Mouse (Mus musculus): ENCODE measurements at regions not wholly inside any gene's neighbourhood (a gene's known extent, or its start where the extent isn't known, plus 50 kb on each side); places are given as distances from the start of the nearest gene placed in this dataset.

DNA sequence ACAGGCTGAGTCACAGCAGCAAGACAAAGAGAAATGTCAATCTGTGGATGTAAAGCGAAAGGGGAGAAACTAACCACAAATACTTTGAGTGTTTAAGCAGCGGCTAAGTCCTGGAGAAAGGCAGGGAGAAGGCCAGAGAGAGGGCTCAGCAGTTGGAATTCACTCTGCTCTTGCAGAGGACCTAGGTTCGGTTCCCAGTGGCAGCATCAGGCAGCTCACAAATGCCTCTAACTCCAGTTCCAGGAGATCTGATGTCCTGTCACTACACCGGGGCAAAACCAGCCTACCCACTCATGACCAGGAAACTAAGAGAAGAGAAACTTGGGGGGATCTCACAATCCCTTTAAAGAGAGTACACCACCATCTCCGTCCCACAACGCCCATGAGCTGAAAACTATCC is 188.2 kb downstream of the 3100002H09Rik start:
- no peak for TF ChIP-seq CTCF (IDR thresholded peaks at IDR 0.05; ENCODE audit: low read depth)
- no peak for TF ChIP-seq EP300 (IDR thresholded peaks at IDR 0.05; ENCODE audit: low read depth)

All from liver, postnatal 0 days (tissue).